Mouse (Mus musculus): Measurements from ENCODE around the gene Palld.
A peak's percentile ranks its signal among the peaks of the same experiment; 100 is the strongest.

Gene Palld

DNA sequence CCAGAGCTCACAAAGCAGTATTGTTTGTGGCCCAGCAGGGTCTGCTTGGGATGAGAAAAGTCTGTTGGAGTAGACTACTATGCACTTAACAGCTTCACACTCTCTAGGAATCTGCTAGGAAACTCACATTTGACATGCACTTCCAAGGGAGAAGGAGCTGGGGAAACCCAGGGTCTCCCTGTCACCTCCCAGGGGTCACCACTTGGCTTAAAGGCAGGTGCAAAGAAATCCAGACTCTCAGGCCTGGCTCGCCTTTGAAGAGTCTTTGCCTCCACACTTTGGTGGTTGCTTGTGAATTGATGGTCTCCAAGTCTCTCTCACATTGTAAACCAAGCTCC is 272.9 kb downstream of the Palld start:
- DNase-seq (ENCODE audit: low read depth, low spot score) = no peak

DNA sequence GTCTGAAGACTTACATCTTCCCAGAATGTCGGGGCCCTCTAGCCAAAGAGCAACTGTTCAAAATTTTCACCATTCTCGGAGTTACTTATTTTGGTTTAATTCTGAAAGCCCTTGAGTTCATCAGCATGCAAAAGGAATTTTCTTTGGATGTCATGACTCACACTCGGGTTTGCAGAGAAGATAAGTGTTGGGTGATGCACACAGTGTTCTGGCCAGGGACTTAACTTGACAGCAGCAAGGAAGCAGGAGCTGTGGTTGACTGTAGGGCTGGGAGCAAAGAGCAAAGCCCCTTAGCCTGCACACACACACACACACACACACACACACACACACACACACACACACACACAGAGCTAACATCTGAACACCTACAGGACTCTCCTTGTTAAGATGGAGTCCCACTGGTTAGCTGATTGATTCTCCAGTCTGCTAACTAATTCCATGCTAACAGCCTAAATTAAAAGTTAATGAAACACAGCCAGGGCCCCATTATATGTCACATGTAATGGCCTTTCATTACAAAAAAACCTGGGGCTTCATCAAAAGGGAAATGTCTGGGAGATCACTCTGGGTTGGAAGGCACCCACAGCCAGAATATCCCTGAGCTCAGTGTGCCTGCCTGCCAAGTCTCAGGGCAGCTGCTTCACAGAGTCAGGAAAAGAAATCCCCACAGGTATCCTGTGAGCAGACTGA is 273.4 kb downstream of the Palld start:
- DNase-seq (ENCODE audit: low read depth, low spot score) = no peak

DNA sequence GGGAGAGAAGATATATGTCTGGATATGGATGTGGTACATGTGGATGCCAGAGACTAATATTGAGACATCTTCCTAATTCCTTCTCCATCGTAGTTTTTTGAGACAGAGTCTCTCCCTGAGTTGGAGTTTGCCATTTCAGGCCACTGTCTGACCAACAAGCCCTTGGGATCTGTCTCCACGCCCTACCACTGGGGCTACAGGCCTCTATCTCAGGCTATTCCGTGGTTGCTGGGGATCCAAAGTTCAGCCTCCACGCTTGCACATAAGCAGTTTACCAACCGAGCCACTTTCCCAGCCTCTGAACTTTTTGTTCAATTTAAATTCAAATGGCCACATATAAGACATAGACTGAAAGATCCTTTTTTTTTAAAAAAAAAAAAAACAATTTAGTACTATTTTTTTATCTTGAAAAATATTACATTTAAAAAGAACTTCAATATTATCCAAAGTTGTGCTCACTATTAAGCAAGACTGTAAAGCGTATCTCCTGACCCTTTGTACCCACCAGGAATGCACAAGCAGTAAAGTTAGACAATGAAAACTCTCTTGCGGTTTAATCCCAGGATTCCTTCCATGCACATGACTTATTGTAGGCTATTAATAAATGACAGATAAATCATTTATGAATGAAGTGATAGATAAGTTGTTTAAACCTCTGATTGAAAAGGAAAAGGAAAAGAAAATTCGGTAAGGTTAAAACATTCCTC is 276.1 kb downstream of the Palld start:
- DNase-seq (ENCODE audit: low read depth, low spot score) = no peak

DNA sequence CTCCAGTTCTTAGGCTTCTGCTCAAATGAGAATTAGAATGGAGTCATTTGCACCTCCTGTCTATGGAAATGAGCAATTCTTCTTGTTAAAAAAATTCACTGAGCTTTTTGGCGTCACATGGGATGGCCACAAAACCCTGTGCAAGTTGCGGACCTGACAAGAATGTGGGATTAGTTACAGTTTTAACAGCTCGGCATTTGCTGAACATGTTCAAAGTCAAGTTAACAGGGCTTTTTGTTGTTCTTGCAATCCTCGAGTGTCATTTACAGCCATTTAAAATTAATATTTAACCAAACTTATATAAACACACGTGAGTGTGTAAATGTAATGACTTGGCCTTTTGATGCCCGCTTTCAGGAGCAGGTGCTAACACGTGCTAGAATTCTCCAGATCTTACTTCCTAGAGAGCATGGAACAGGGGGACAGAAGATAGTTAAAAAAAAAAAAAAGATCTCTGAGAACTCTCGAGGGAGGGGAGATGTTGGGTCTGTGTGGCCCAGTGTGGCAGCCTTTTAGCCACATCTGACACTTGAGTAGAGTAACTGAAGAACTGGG is 276.8 kb downstream of the Palld start:
- DNase-seq (ENCODE audit: low read depth, low spot score) = no peak

DNA sequence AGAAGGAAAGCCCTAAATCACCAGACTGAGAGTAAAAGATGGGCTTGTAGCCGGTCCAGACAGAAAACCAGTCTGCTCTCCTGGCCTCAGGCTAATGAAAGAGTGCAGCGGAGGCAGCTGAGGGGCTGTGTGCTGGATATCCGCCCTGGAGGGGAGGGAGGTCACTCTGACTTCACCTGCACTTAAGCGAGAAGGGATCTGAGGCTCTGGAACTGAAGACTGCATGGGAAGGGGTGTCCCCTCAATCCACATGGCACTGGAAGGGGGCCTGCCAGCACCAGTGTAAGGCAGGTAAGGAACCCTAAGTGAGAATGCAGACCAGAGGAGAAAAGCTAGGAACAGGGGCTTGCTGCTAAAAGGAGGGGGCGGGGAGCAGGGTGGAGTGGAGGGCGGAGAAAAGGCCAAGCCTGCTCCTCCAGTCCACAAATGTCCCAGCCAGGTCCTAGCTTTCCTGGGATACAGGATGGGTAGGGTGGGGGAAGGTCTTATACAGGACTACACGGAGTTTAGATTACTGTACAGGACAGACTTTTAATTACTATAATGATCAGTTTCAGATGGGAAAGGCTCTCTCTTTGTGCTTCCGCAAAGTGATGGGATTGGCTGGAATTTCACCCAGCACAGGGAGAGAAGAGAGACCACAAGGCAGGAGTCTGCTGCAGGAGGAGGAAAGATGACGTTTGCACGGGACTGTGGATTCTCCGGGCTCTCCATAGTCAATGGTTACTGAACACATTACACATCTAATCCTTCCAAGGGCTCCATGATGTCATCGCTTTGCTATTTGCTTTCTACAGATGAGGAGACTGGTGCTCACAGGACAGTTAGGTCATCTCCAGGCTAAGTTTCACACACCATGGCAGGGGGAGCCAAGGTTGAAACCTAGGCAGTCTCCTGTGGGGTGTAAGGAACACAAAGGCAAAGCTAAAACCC is 278.7 kb downstream of the Palld start:
- no peak for DNase-seq (ENCODE audit: low read depth, low spot score)

DNA sequence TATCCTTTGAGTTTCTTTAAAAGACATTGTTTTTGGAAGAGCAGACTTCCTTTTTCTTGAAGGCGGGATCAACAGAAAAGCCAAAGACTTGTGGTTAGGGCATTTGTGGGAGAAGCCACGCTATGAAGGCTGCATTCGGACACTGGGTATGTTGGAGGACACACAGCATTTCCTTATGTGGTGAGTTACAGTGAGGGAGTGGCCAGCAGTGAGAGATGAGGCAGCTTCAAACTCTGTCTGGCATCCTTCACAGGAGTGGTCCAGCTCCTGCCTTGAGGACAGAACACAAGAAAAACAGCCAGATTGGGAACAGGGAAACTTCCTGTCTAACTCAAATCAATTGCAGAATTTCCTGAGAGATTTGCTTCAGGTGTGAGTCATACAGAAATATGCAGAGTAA is 281.2 kb downstream of the Palld start:
- DNase-seq (ENCODE audit: low read depth, low spot score) = no peak

DNA sequence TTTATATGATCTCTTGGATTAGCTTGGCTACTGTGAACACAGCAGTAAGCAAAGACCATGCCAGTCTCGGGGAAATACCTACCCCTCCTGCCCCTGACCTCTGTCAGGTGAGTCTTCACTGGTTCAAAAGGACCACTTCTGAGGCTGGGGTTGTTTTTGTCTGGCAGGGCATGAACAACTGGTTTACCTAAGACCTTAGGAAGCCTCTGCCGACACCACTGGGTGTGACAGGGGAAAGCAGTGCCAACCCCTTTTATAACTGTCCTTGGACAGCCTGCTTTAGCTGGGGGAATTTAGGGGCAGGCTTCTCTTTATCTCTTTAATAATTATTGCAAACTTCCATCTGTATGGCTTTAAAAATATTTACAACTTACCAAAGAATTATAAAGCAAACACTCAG is 284.8 kb downstream of the Palld start:
- no peak for DNase-seq (ENCODE audit: low read depth, low spot score)

DNA sequence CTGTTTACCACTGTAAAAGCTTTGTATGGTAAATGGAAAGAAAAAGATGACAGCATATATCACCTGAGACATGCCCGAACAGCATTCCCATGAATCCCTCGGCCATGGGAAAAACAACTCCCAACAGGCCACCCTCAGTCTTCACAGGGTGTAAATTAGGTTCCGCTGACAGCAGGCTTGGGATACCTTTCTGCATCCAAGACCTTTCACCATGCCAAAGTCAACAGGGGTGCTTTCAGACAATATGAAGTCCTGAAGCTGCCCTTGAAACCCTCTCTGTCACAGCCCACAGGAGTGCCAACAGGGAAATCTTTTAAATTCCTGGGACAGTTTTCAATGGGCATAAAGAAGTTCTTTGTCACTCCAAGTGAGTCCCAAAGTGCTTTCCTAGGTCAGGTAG is 285.4 kb downstream of the Palld start:
- DNase-seq (ENCODE audit: low read depth, low spot score) = no peak

DNA sequence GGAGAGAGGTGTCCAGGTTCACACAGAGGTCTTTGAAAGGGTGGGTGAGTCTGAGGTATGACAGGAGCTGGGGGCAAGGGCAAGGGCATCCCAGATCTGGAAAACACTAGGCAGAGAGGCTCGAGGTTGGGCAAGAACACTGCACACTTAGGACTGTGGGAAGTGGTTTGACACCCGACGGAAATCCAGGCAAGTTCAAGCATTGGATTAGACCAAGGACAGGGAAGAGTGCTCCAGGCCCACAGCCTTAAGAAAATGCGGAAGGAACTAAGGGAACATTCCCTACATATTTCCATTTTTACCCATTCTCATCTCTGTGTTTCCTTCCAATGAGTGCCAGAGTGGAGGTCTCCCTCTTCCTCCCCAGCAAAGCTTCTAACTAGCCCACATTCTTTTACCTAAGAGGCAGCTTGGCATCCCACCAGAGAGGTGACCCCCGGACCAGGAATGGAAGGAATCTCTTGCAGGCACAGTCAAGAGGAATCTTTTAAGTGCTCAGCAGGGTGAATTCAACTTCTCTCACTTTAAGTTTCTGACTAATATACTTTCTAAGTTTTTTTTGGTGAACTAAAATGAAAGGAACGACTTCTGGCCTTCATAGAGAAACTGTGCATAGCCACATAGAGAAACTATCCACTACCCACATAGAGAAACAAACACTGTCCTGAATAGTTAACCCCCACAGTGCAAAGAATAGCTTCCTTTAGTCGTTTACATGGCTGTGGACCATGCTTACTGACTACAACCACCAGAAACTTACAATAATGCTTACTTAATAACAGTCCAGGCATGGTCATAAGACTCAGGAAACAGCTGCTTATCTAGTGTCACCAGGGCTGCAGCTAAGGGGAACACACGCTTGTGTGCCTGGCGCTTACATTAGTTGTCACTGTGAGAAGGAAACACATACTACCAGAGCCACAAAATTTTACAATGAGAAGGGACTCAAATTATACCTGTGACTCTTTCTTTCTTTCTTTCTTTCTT is 286.5 kb downstream of the Palld start:
- DNase-seq (ENCODE audit: low read depth, low spot score) = no peak

DNA sequence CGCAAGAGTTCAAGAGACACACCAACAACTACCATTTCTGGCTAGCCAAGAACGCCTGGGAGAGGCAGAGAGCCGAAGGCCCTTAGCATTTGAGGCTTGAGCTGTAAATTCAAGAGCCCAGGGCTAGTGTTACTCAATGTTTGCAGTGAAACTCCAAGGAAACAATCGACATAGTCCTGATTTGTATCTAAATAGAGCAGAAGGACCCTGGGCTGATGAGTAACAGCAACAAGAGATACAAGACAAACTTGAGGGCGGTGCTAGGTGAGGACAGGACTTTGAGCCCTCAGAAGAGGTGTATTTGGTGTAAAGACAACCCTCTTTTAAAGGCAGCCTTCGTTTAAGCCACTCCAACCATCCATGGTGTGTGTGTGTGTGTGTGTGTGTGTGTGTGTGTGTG is 290.7 kb downstream of the Palld start:
- DNase-seq (ENCODE audit: low read depth, low spot score) = no peak

DNA sequence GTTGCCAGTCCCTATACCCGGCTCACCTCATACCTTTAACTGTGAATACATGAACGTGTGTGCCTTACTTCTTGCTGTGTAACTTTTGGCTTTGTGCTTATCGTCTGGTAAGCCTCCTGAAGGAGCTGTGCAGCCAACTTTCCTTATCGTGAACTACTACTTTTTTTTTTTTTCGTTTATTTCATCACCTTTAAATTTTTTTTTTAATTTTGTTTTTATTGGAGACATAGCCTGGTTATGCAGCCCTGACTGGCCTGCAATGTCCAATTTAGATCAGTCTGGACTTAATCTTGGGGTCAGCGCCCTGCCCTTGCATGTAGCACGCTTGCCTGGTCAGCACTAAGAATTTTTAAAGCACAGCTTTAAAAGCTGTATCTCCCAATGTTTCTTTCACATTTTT is 291.4 kb downstream of the Palld start:
- no peak for DNase-seq (ENCODE audit: low read depth, low spot score)

DNA sequence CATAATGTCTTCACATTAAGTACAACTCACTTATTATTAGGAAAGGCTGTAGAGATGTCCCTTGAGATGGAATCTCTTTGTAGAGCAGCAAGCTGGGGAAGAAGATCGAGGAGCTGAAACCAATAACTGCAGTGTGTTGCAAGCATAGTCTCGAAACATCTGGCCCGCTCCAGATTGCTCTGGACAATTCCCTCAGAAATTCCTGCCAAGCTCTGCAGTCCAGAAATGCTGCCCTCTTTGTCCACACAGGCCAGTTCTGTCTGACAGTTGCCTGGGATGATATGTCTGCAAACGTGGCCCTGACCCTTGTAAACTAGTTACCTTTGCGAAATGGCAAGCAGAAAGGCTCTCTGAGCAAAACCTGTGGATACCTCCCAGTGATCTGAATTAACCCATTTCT is 291.9 kb downstream of the Palld start:
- DNase-seq (ENCODE audit: low read depth, low spot score) = no peak

DNA sequence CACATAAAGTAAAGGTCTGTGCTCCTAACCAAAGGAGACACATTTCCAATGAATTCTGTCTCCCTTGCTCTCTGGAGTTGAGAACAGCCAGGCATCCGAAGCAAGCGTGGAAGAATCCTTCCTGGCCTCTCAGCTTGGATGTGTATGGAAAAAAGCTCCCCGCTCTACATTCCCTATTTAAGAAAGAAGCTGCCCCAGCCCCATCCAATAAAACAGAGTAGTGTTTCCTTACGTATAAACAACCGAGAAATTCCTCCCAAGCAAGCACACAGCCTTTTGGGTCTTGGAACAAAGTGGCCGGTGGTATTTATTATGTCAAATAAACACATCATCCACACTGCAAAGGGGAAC is 295.1 kb downstream of the Palld start:
- no peak for DNase-seq (ENCODE audit: low read depth, low spot score)

DNA sequence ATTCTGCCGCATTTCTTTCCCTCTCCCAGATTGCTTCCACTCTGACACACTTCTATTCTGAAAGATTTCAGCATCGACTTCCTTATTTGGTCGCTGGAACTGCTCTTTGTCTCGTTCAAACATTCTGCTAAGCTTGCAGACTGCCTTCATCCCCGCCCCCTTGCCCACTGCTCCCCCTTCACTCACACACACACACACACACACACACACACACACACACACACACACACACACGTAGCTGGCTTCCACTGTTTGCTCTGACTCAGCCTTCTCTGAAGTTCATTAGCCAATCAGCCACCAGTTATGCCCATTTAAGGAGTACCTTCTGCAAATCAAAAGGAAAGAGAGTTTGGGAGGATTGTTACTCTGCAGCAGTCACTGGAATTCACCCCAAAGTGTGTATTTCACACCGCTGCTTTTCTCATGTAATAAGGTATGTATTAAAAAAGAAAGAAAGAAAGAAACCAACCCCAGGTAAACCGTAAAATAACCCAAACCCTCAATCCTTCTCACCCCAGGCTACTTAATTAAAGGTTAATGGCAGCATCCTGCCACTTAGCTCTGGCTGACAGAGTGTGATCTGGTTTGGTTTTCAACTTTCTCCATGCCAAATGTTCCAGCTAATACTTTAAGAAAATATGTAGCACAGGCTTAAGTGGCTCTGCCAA is 295.6 kb downstream of the Palld start:
- DNase-seq (ENCODE audit: low read depth, low spot score) = peak; percentile 68

DNA sequence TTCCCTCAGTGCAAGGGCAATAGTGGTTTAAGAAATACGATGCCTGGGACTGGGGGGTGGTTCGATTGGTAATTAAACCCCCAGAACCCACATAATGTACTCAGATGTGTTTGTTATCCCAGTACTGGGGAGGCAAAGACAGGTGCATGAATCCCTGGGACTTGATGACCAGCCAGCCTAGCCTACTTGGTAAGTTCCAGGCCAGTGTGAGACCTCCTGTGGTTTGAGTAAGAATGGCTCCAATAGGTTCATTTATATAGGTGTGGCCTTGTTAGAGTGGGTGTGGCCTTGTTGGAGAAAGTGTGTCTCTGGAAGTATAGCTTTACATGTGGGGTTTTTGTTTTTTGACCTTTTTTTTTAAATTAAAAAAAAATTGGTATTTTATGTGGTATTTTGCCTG is 297.6 kb downstream of the Palld start:
- DNase-seq (ENCODE audit: low read depth, low spot score) = peak; percentile 40

DNA sequence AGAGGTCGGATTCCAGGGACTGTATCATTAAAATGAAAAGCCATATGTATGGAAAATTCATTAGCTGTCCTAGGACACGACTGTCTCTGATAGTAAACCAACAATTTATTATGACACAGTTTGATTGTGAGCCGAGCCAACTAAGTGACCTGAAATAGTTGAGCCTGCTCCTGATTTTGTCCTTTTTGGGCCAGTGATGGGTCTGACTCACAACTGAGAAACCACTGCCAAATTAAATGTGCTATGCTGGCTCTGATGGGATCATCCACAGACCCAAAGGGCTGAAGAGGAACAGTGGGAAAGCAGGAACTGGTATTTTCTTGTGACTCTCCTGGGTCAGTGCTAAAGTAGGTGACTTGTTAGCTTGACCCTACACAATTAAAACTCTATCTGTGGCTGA is 305.6 kb downstream of the Palld start:
- no peak for DNase-seq (ENCODE audit: low read depth, low spot score)

DNA sequence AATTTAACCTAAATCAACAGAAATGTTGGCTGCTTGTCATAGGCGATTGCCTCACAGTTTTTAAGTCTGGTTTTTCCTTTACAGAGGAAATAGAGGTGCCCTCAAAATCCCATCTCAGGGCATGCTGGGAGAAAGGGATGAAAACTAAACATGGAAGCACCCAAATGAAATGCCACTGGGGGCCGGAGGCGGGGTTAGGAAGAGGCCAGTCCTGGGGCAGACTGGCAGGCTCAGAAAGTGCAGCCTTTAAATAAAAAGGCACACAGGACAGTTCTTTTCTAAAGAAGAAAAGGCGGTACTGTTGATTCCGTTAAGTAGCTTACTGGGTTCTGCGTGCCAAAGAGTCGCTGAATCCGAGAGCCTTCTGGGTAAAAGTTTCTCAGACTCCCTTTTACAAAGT is 311.0 kb downstream of the Palld start:
- peak; percentile 69 for DNase-seq (ENCODE audit: low read depth, low spot score)

DNA sequence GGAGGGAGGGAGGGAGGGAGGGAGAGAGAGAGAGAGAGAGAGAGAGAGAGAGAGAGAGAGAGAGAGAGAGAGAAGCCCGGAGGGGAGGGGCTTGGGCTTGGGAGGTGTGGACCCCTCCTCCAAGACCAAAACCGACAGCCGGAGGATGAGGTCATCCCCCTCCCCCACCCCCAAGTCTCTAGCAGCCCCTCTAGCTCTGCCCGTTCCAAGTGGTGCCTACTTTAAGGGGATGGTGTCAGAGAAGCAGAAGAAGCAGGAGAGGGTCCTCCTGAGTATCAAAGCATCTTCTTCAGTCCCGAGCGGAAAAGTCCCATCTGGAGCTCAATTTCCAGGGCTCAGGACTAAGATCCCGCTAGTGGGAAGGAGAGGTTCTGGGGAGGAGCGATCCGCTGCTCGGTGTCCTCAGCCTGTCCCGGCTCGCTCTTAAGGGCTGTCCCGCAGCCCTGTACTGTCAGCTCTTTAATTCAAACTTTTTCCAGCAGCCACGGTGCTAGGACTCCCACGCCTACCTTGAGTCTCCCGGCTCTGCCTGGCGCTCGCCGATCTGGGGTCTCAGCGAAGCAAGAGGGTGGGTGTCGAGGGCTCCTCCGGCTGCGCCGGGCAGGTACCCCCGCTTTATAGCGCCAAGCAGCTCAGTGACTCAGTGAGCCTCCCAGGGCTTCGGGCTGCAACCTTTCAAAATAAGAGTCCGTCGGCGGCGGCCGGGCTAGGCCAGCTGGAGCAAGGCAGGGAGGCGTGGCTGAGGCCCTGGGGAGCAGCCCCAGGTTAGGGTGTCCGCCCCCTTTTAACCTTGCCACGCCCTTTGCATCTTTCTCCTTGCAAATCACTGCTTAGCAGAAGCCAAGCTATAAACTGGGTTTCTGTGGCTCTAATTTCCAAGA is 311.7 kb downstream of the Palld start:
- DNase-seq (ENCODE audit: low read depth, low spot score) = peak; percentile 96

DNA sequence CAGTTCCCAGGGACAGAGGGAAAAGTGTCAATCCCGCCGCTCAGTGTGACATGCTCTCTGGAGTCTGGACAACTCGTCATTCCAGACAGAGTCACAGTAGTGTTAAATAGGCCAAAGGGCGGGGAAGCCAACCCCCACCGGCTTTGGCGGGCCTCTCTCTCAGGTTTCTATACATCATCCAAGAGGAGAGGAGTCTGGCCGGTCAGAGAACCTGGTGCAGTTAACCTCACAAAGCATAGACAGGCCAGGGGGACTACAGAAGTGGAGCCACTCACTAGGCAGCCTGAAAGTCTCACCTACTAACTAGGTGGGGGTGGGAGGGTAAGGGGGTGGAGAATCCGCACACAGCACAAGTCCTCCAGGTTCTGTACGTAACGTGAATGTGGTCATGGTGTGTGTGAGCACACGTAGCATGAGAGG is 312.5 kb downstream of the Palld start:
- peak; percentile 37 for DNase-seq (ENCODE audit: low read depth, low spot score)

DNA sequence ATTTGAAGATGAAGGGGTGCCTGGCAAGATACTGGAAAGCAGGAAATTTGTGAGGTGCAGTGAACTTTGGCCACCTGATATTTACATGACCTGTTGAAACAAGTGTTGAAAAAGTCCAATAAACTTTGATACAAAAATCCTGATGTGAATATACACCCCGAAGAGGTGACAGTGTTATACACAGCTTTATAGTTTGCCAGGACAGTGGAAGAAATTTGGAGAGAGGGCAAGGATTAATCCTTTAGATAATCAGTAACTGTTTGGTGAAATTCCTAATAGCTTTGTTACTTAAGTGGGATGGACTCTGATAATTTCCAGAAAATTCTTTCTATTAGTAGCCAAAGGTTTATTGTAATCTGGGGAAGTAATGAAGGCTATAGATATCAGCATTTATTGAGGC is 314.2 kb downstream of the Palld start:
- no peak for DNase-seq (ENCODE audit: low read depth, low spot score)

Measured in ES-CJ7 (cell line).